Mouse (Mus musculus) cerebral cortex, adult 2 months (tissue): ENCODE data around the gene 1700067P10Rik.

ENCODE experiments used
- WGBS: fragments of 180-500 bp; shearing (Covaris S2); methylation state at CpG from one replicate; pipeline ENCODE4 v1.1.7; 2018; 5-methylcytosine and 5-hydroxymethylcytosine counted together

Gene 1700067P10Rik

GRCm38 (mm10) chr17:48089019-48089418 is at the start of gene 1700067P10Rik:
1700067P10Rik (plus strand) TSS chr17:48089319.

GRCm38 (mm10) chr17:48041351-48042287 is 47.5 kb upstream of the 1700067P10Rik start:
- WGBS = 34% methylated on average over 29 of the region's 29 CpGs

GRCm38 (mm10) chr17:48043154-48043880 is 45.8 kb upstream of the 1700067P10Rik start:
- WGBS = 81% methylated on average over 5 of the region's 5 CpGs

- 46% methylated on average over 4 of the region's 4 CpGs for WGBS
These were observed 43.5 kb upstream of the 1700067P10Rik start for GRCm38 (mm10) chr17:48045631-48046030.

GRCm38 (mm10) chr17:48051638-48052337 is 37.3 kb upstream of the 1700067P10Rik start:
- WGBS = 85% methylated on average over 5 of the region's 5 CpGs

GRCm38 (mm10) chr17:48052338-48053067 is 36.6 kb upstream of the 1700067P10Rik start:
- WGBS = 63% methylated on average over 10 of the region's 10 CpGs

- 78% methylated on average over 2 of the region's 2 CpGs for WGBS
These were observed 35.5 kb upstream of the 1700067P10Rik start for GRCm38 (mm10) chr17:48053646-48054045.

DNA sequence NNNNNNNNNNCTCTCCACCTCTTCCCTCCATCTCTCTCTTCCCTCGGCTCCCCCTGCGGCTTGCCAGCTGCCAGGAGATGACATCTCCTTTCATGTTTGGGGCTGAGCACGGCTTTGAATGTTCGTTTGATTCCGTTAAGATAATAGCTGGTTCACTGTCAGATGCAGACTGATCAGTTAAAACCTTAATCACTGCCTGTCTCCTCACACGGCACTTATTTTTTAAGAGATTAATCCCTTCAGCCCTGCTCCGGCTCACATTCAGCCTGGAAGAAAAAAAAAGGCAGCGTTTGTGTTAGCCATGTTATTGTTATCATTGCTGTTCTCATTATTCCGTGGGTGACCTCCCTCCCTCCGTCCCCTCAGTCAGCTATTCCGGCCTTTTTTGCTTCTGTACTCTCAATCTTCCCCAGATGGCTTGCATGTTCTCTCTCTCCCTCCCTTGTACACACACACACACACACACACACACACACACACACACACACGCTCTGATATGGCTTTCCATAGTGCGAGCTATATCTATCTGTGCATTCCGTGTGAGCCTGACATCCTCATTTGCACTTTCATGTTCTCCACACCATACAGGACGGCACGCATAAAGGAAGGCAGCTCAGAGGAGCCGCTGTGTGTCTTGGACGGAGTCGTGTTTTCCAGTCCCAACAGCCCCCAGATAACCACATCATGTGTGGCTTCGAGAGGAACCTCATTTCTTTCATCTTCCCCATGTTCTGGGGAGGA is 33.9 kb upstream of the 1700067P10Rik start:
- WGBS = 43% methylated on average over 20 of the region's 20 CpGs

GRCm38 (mm10) chr17:48057382-48057781 is 31.7 kb upstream of the 1700067P10Rik start:
- WGBS = 21% methylated on average over 12 of the region's 12 CpGs

DNA sequence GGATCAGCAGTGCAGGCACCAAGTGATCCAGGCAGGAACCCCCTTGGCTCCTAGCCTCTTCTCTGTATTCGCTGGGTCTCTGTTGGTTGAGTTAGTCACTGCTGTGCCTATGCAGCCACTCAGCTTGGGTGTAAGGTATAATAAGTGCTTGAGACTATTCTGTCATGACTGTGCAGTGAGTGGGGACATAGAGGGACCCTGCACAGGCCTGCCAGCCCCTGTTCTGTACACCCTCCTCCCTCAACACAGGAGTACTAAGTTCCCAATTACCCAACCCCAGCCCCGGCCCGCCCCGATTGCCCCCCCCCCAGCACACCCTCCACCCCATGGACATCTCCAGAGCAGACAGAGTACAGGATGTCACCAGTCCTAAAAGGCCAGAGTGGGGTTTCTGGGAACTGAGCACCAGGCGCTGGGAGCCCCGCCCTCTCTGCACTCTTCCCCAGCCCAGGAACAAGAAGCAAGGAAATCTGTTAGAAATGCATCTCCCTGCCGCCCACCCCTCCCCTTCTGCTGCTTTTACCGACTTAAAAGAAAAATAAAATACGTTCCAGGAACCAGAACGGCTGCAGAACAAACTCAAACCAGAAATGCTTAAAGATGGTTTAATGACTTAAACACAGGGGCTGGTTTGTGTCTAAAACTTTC is 24.8 kb upstream of the 1700067P10Rik start:
- 26% methylated on average over 10 of the region's 10 CpGs for WGBS

DNA sequence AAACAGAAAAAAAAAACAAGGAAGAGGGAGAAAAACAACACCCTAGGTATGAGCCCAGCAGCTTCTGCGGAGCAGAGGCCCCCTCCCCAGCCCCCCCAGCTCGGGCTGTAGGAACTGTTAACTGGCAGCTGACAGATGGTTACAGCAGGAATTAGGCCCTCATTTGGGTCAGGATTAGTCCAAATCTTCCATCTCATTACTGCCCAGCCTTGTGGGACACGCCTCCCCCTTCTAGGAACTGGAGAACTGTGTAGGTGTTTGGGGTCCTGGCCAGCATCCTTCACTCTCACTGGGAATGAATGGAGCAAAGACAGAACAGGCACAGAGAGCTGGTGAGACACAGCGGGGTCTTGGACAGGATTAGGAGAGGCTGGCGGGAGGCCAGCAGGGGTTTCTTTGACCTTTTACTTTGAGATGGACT is 24.0 kb upstream of the 1700067P10Rik start:
- WGBS = 39% methylated on average over 5 of the region's 5 CpGs

GRCm38 (mm10) chr17:48067083-48067614 is 22.0 kb upstream of the 1700067P10Rik start:
- WGBS = 75% methylated on average over 10 of the region's 10 CpGs

DNA sequence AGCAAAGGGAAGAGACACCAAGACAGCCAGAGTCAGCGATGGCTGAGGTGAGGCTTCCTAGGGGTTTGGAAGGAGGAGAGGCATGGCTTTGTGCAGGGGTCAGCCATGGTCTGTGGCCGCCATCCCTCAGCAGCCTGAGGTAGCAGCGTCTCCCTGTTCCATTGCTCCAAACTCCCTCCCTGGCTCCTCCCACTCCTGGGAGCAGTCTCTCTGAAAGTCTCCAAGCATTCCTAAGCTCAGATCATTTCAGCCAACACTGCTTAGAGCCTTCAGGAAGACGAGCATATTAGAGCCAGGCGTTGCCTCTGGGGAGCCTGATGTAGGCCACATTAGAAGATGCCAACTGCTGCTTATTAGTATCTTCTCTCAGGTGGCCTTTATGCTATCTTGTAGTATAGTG is 21.4 kb upstream of the 1700067P10Rik start:
- WGBS = 69% methylated on average over 5 of the region's 5 CpGs

DNA sequence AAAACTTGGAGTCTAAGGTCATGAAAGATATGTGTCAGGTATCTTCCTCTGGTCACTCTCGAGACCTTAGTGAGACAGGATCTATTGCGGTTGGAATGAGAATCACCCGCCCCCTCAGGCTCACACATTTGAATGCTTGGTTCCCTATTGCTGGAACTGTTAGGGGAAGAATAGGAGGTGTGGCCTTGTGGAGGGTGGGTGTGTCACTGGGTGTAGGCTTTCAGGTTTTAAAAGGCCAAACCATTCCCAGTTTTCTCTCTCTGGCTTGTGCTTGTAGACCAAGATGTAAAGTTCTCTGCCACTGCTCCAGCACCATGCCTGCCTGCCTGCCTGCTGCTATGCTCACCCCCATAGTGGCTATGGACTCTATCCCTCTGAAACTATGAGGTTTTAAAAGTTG is 8.5 kb upstream of the 1700067P10Rik start:
- WGBS = 55% methylated on average over 3 of the region's 3 CpGs

GRCm38 (mm10) chr17:48089446-48089845 is 327 bp downstream of the 1700067P10Rik start:
- WGBS = 82% methylated on average over 2 of the region's 2 CpGs

GRCm38 (mm10) chr17:48090305-48090704 is 1.2 kb downstream of the 1700067P10Rik start:
- 66% methylated on average over 12 of the region's 12 CpGs for WGBS

GRCm38 (mm10) chr17:48093286-48093817 is 4.2 kb downstream of the 1700067P10Rik start:
- WGBS = 62% methylated on average over 5 of the region's 5 CpGs

- 24% methylated on average over 20 of the region's 20 CpGs for WGBS
These were observed 5.9 kb downstream of the 1700067P10Rik start for GRCm38 (mm10) chr17:48094820-48095680.

DNA sequence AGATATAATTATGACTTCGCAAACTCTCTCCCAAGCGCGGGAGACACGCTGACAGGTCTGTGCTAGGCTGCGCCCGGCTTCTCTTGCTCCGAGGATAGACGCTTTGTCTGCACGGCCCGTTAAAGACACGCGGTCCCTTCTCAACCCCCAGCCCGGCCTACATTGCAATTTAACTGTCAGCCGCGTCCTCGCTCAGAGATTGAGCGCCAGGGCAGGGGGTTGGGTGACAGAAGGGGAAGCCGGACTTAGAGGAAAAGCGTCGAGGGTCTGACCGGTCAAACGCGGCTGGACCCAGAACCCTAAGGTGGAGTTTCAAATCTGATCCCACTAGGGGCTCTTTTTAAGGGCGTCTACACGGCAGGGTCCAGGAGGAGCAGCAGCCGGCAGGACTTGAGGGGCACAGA is 6.6 kb downstream of the 1700067P10Rik start:
- 3% methylated on average over 26 of the region's 26 CpGs for WGBS
